Mouse (Mus musculus) liver, adult 2 months (tissue): ENCODE data around the gene Vmac. TPM values are rescaled to one million over a fixed set of nuclear protein-coding genes. Genes with fewer than 3 reads are reported as not detected.

ENCODE experiments used
- DNase-seq: peaks from one replicate; pipeline ENCODE4 v3.0.0-alpha.2; 2011; ENCODE audit warnings: low read depth, low spot score; ENCODE audit errors: extremely low read depth
- H3K27ac ChIP-seq: fragments of 200-500 bp; replicated peaks from 2 replicates; pipeline ENCODE4 v1.5.1; 2012; ENCODE audit warnings: low read depth, mild to moderate bottlenecking, control low read depth, inconsistent platforms, low read length; ENCODE audit not compliant: insufficient read depth
- H3K27me3 ChIP-seq: fragments of 200-500 bp; 2 replicates; pipeline ENCODE4 v1.6.1; 2012; ENCODE audit warnings: mild to moderate bottlenecking, moderate library complexity, low read length, inconsistent platforms; ENCODE audit not compliant: control insufficient read depth, insufficient read depth
- H3K36me3 ChIP-seq: fragments of 200-500 bp; 2 replicates; pipeline ENCODE4 v1.6.1; 2012; ENCODE audit warnings: low read length, inconsistent platforms; ENCODE audit not compliant: control insufficient read depth, insufficient read depth
- H3K4me1 ChIP-seq: fragments of 200-500 bp; 2 replicates; pipeline ENCODE4 v1.6.1; 2011; ENCODE audit warnings: low read length; ENCODE audit not compliant: control insufficient read depth, insufficient read depth
- H3K4me3 ChIP-seq: fragments of 200-500 bp; 2 replicates; pipeline ENCODE4 v1.5.1; 2011; ENCODE audit warnings: low read depth, mild to moderate bottlenecking, control low read depth, low read length, moderate library complexity; ENCODE audit not compliant: insufficient read depth
- H3K79me2 ChIP-seq: fragments of 200-500 bp; 2 replicates; pipeline ENCODE4 v1.6.1; 2012; ENCODE audit warnings: inconsistent platforms, mild to moderate bottlenecking, low read length, moderate library complexity; ENCODE audit not compliant: control insufficient read depth, insufficient read depth
- H3K9ac ChIP-seq: fragments of 200-500 bp; 2 replicates; pipeline ENCODE4 v1.6.1; 2012; ENCODE audit warnings: low read depth, mild to moderate bottlenecking, control low read depth, inconsistent platforms, low read length
- CTCF ChIP-seq: fragments of 200-500 bp; IDR thresholded peaks from 2 replicates; pipeline ENCODE4 v1.5.1; 2011; ENCODE audit warnings: low read depth, low read length, control low read depth
- POLR2A ChIP-seq: fragments of 200-500 bp; IDR thresholded peaks from 2 replicates; pipeline ENCODE4 v1.6.1; 2011; ENCODE audit warnings: low read length, control low read depth; ENCODE audit not compliant: insufficient read depth; ENCODE audit errors: extremely low read depth
- WGBS: fragments of 180-500 bp; shearing (Covaris S2); methylation state at CpG from one replicate; pipeline ENCODE4 v1.1.7; 2018; 5-methylcytosine and 5-hydroxymethylcytosine counted together
- polyA plus RNA-seq: library from polyadenylated mRNA; depleted of rRNA; stranded (reverse); fragments of >200 nt; gene quantifications from 2 replicates; pipeline ENCODE4 v1.2.3, GENCODE M21; 2012
- total RNA-seq: library from RNA; depleted of rRNA; stranded (reverse); fragments of >200 nt; gene quantifications from 2 replicates; pipeline ENCODE4 v1.2.3, GENCODE M21; 2014

The Vmac gene
- total and polyA plus RNA-seq, 2 experiments: 8.9 to 12.3 TPM

- peaks cover 5% of the 10 kb centered on the region for H3K4me1 ChIP-seq
- H3K27ac ChIP-seq: peak overlapping the region; percentile 57
- WGBS: 2% methylated on average over 34 of the region's 37 CpGs
- H3K36me3 ChIP-seq: no peaks in the 10 kb centered on the region
- TF ChIP-seq CTCF (no peak), POLR2A (no peak)
- DNase-seq: no peak
- no peaks in the 10 kb centered on the region for H3K27me3 ChIP-seq
- peak overlapping the region; percentile 98 for H3K4me3 ChIP-seq
- H3K79me2 ChIP-seq: peaks cover 45% of the 10 kb centered on the region; the same call in 1 of the 2 replicates
- peak overlapping the region; percentile 92 for H3K9ac ChIP-seq
Observed at GRCm38 (mm10) chr17:56673647-56674416, 44.0 kb downstream of the Vmac start.

GRCm38 (mm10) chr17:56672941-56673646, 44.7 kb downstream of the Vmac start, which contains the start of gene Ranbp3:
TSS of gene Ranbp3 (plus strand) at chr17:56673294.
- Histone ChIP-seq H3K9ac (peak within 1 kb of the TSS; percentile 92), H3K27ac (peak within 1 kb of the TSS; percentile 79), H3K27me3 (no peaks in the 10 kb centered on the region), H3K36me3 (no peaks in the 10 kb centered on the region), H3K79me2 (peaks cover 43% of the 10 kb centered on the region; the same call in 1 of the 2 replicates), H3K4me1 (peaks cover 5% of the 10 kb centered on the region), H3K4me3 (peak within 1 kb of the TSS; percentile 98)
- DNase-seq: peak; percentile 95
- TF ChIP-seq CTCF (no peak), POLR2A (peak; percentile 76)
- WGBS: under 1% methylated on average over 61 of the region's 66 CpGs

- 89% methylated on average over 8 of the region's 8 CpGs for WGBS
- H3K79me2 ChIP-seq: peaks cover 14% of the 10 kb centered on the region; the same call in 1 of the 2 replicates
- no peak for DNase-seq
Observed at GRCm38 (mm10) chr17:56669766-56670165, 48.1 kb downstream of the Vmac start.

GRCm38 (mm10) chr17:56668384-56669144, 49.3 kb downstream of the Vmac start:
- no peaks in the 10 kb centered on the region for H3K4me1 ChIP-seq
- H3K9ac ChIP-seq: peak overlapping the region; percentile 65
- TF ChIP-seq CTCF (peak; percentile 87), POLR2A (0 out of 2 replicates have a peak, but pooled peaks have one; percentile 31)
- peak overlapping the region; percentile 40 for H3K27ac ChIP-seq
- peaks cover 3% of the 10 kb centered on the region; the same call in 1 of the 2 replicates for H3K79me2 ChIP-seq
- H3K27me3 ChIP-seq: no peaks in the 10 kb centered on the region
- WGBS: 6% methylated on average over 31 of the region's 31 CpGs
- peak; percentile 79 for DNase-seq
- H3K4me3 ChIP-seq: peak overlapping the region; percentile 61
- no peaks in the 10 kb centered on the region for H3K36me3 ChIP-seq

More at GRCm38 (mm10) chr17:56669766-56670165, 48.1 kb downstream of the Vmac start:
- no peaks in the 10 kb centered on the region for H3K27me3 ChIP-seq
- no peak overlapping the region for H3K9ac ChIP-seq
- no peaks in the 10 kb centered on the region for H3K36me3 ChIP-seq
- H3K4me3 ChIP-seq: no peak overlapping the region
- H3K27ac ChIP-seq: no peak overlapping the region
- H3K4me1 ChIP-seq: peaks cover 5% of the 10 kb centered on the region
- TF ChIP-seq CTCF (no peak), POLR2A (no peak)

GRCm38 (mm10) chr17:56667591-56667990, 50.2 kb downstream of the Vmac start:
- Histone ChIP-seq H3K9ac (no peak overlapping the region), H3K27ac (no peak overlapping the region), H3K36me3 (no peaks in the 10 kb centered on the region), H3K4me3 (no peak overlapping the region), H3K4me1 (no peaks in the 10 kb centered on the region), H3K27me3 (no peaks in the 10 kb centered on the region), H3K79me2 (no peaks in the 10 kb centered on the region)
- DNase-seq: no peak
- no peak for TF ChIP-seq POLR2A
- no peak for TF ChIP-seq CTCF
- 84% methylated on average over 3 of the region's 3 CpGs for WGBS
